In the genomic region with DNA sequence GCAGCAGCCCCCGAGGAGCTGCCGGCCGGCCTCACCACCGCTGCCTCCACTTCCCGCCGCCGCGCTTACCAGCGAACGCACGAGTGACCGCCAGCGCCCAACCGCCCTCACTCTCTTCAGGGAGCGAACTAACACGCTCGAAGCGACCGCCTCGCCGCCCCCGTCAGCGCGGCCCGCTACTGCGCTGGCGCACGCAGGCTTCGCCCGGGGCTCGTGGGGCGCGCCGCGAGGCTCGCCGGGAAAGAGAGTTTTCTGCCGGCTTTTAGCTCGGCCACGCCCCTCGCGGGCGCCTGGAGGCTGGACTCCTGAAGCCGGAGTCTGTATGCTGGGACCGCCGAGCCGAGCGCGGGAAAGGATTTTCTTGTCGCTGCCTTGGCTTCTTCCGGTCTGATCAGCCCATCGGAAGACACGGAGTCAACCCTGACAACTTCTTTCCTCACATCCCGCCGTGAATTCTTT, we compare ENCODE assay signal across 8 mouse cellular contexts. TPM values are rescaled to one million over a fixed set of nuclear protein-coding genes. Genes with fewer than 3 reads are reported as not detected.
A peak's percentile ranks its signal among the peaks of the same experiment; 100 is the strongest.
DNase-seq lines count a peak whose midpoint lies in the region; ATAC-seq lines count a peak whose summit lies in the region.

A gene (minus strand): TSS at position 183 of the 459 bp plus-strand sequence.

- peak within 1 kb of the TSS; percentile 89 to 92 for H3K27ac ChIP-seq in heart, embryonic 14.5 days (replicated peaks in 1 of 2; ENCODE audit: control insufficient read depth in 1 of 2, insufficient read depth in 1 of 2, low read depth in 2 of 2, low read length in 2 of 2)
- H3K27ac ChIP-seq in liver, embryonic 13.5 days: peak within 1 kb of the TSS; percentile 94
- H3K27ac ChIP-seq in stomach, embryonic 16.5 days (ENCODE audit: low read length): peak within 1 kb of the TSS; percentile 93

- H3K36me3 ChIP-seq in heart, embryonic 14.5 days (ENCODE audit: control insufficient read depth, insufficient read depth, low read length): peaks cover 41% of the 10 kb centered on the region
- H3K36me3 ChIP-seq in liver, embryonic 13.5 days: peaks cover 15% of the 10 kb centered on the region
- 0 out of 2 replicates have a peak, but pooled peaks cover 3% of the 10 kb centered on the region for H3K36me3 ChIP-seq in stomach, embryonic 16.5 days (ENCODE audit: control insufficient read depth, insufficient read depth, low read length)

- ATAC-seq in CD4-positive, CD25-positive, alpha-beta regulatory T cell, adult 4 months: peak; percentile 90
- peak; percentile 93 for ATAC-seq in heart, embryonic 14.5 days (ENCODE audit: insufficient number of reproducible peaks, insufficient read depth, low FRiP score, low read depth)
- peak; percentile 95 for ATAC-seq in liver, embryonic 13.5 days (ENCODE audit: low read depth)
- peak; percentile 98 for ATAC-seq in stomach, embryonic 16.5 days (ENCODE audit: insufficient read depth, low FRiP score)

- no peaks in the 10 kb centered on the region for H3K27me3 ChIP-seq in heart, embryonic 14.5 days (ENCODE audit: control insufficient read depth, insufficient read depth, low read length)
- H3K27me3 ChIP-seq in liver, embryonic 13.5 days: no peaks in the 10 kb centered on the region
- no peaks in the 10 kb centered on the region for H3K27me3 ChIP-seq in stomach, embryonic 16.5 days (ENCODE audit: control insufficient read depth, insufficient read depth, low read length)

- peaks cover 0 to 10% of the 10 kb centered on the region in 2 experiments; a peak in 3 of 4 replicates for H3K4me1 ChIP-seq in heart, embryonic 14.5 days (ENCODE audit: control insufficient read depth in 2 of 2, insufficient read depth in 2 of 2, low read length in 2 of 2)
- H3K4me1 ChIP-seq in liver, embryonic 13.5 days (replicated peaks): peaks cover 19% of the 10 kb centered on the region
- peaks cover 6% of the 10 kb centered on the region for H3K4me1 ChIP-seq in stomach, embryonic 16.5 days (ENCODE audit: control insufficient read depth, insufficient read depth, low read length)

- H3K9me3 ChIP-seq in heart, embryonic 14.5 days (ENCODE audit: control insufficient read depth, low read length): no peaks in the 10 kb centered on the region
- no peaks in the 10 kb centered on the region for H3K9me3 ChIP-seq in liver, embryonic 13.5 days (replicated peaks)
- H3K9me3 ChIP-seq in stomach, embryonic 16.5 days (replicated peaks; ENCODE audit: control insufficient read depth, low read length): no peaks in the 10 kb centered on the region

- WGBS in heart, embryonic 14.5 days: under 1% methylated on average over 55 of the region's 55 CpGs
- under 1% methylated on average over 55 of the region's 55 CpGs for WGBS in liver, embryonic 13.5 days (ENCODE audit: insufficient replicate concordance)
- WGBS in stomach, embryonic 16.5 days: under 1% methylated on average over 55 of the region's 55 CpGs

- H3K4me2 ChIP-seq in heart, embryonic 14.5 days (ENCODE audit: low read length): peak within 1 kb of the TSS; percentile 69
- H3K4me2 ChIP-seq in liver, embryonic 13.5 days: peak within 1 kb of the TSS; percentile 74
- H3K4me2 ChIP-seq in stomach, embryonic 16.5 days (ENCODE audit: low read depth, low read length): peak within 1 kb of the TSS; percentile 65

- peak within 1 kb of the TSS; percentile 76 for H3K9ac ChIP-seq in heart, embryonic 14.5 days (ENCODE audit: low read length)
- peak within 1 kb of the TSS; percentile 91 for H3K9ac ChIP-seq in liver, embryonic 13.5 days
- peak within 1 kb of the TSS; percentile 87 for H3K9ac ChIP-seq in stomach, embryonic 16.5 days (ENCODE audit: low read length)

- DNase-seq in c-Kit-negative CD71-positive TER-119-positive erythroid progenitor cells, embryonic 14.5 days (ENCODE audit: low read depth, low spot score): peak; percentile 91
- DNase-seq in fibroblast of lung, adult 2 months (ENCODE audit: low read depth): peak; percentile 87
- DNase-seq in kidney, postnatal 14 days: peak; percentile 97
- DNase-seq in liver, embryonic 13.5 days: peak; percentile 93
- peak; percentile 94 for DNase-seq in neural tube, embryonic 10.5 days (ENCODE audit: extremely low spot score, low spot score)

- peak within 1 kb of the TSS; percentile 71 to 92 for H3K4me3 ChIP-seq in heart, embryonic 14.5 days (ENCODE audit: control insufficient read depth in 1 of 2, insufficient read depth in 1 of 2, low read depth in 1 of 2, low read length in 2 of 2)
- H3K4me3 ChIP-seq in liver, embryonic 13.5 days (replicated peaks): peak within 1 kb of the TSS; percentile 81
- peak within 1 kb of the TSS; percentile 90 for H3K4me3 ChIP-seq in stomach, embryonic 16.5 days (replicated peaks; ENCODE audit: low read length)

RNA-seq across cellular contexts. Expression of the gene that starts here (rescaled TPM):
- 10 to 100 TPM; 33.2 to 44.8 TPM for polyA plus RNA-seq in CD4-positive, CD25-positive, alpha-beta regulatory T cell, adult 4 months (2017; shearing (Covaris generic))
- polyA plus RNA-seq in heart, embryonic 14.5 days (2014; fragmentation: Nextera tagmentation; extraction: Ambion mirVana): 66.1 and 69.7 TPM in 2 replicates
- 80.3 and 89.4 TPM in 2 replicates for polyA plus RNA-seq in liver, embryonic 13.5 days (2015; fragmentation: Nextera tagmentation; extraction: Ambion mirVana)
- polyA plus RNA-seq in stomach, embryonic 16.5 days (2015; fragmentation: Nextera tagmentation; extraction: Ambion mirVana): 62.7 and 66.0 TPM in 2 replicates

Comparison
In these comparisons a context has a peak if more than half of its experiments do, and no peak if none do; other contexts are left out.
1. Peak in every context shown above with its lines: DNase-seq, ATAC-seq, H3K4me3 ChIP-seq and H3K27ac ChIP-seq.